Mouse (Mus musculus) MEL (cell line): ENCODE data around the gene Ccdc57. TPM values are rescaled to one million over a fixed set of nuclear protein-coding genes. Genes with fewer than 3 reads are reported as not detected.

ENCODE experiments used
- DNase-seq: peaks from one replicate; pipeline ENCODE4 v3.0.0; 2011; ENCODE audit warnings: low read depth, low spot score
- H3K27ac ChIP-seq: 2 replicates; pipeline ENCODE4 v1.5.1; 2012; ENCODE audit warnings: low read depth, mild to moderate bottlenecking, control low read depth, low read length, moderate library complexity; ENCODE audit not compliant: control insufficient read depth
- H3K27me3 ChIP-seq, 2 experiments: fragments of 150-350 bp in 1 of 2; sonication (generic) in 1 of 2; 2 replicates each; pipeline ENCODE4 v1.6.1; 2012; ENCODE audit warnings: low read length in 2 of 2, mild to moderate bottlenecking in 2 of 2, improper control_type of control experiment in 1 of 2, moderate library complexity in 1 of 2; ENCODE audit not compliant: insufficient read depth in 2 of 2, control insufficient read depth in 1 of 2
- H3K36me3 ChIP-seq, 2 experiments: 2 replicates each; pipeline ENCODE4 v1.6.1; 2012 to 2014; ENCODE audit warnings: low read length in 2 of 2, improper control_type of control experiment in 1 of 2, inconsistent platforms in 1 of 2, mild to moderate bottlenecking in 1 of 2; ENCODE audit not compliant: insufficient read depth in 2 of 2, control insufficient read depth in 1 of 2
- H3K4me1 ChIP-seq, 2 experiments: fragments of 150-350 bp in 1 of 2; sonication (generic) in 1 of 2; 2 replicates each; pipeline ENCODE4 v1.6.1; 2012; ENCODE audit warnings: low read length in 2 of 2, improper control_type of control experiment in 1 of 2, mild to moderate bottlenecking in 1 of 2; ENCODE audit not compliant: insufficient read depth in 2 of 2, control insufficient read depth in 1 of 2
- H3K4me3 ChIP-seq, 2 experiments: fragments of 150-350 bp in 1 of 2; sonication (generic) in 1 of 2; 2 replicates each; pipeline ENCODE4 v1.5.1; 2012; ENCODE audit warnings: low read depth in 2 of 2, low read length in 2 of 2, mild to moderate bottlenecking in 2 of 2, moderate library complexity in 2 of 2, control low read depth in 1 of 2, improper control_type of control experiment in 1 of 2; ENCODE audit not compliant: control insufficient read depth in 1 of 2, insufficient read depth in 1 of 2
- H3K79me2 ChIP-seq: 2 replicates; pipeline ENCODE4 v1.6.1; 2012; ENCODE audit warnings: mild to moderate bottlenecking, low read length, moderate library complexity; ENCODE audit not compliant: control insufficient read depth, poor library complexity, insufficient read depth
- H3K9ac ChIP-seq: 2 replicates; pipeline ENCODE4 v1.6.1; 2012; ENCODE audit warnings: low read depth, mild to moderate bottlenecking, control low read depth, low read length, moderate library complexity; ENCODE audit not compliant: control insufficient read depth, poor library complexity, severe bottlenecking
- H3K9me3 ChIP-seq: fragments of 150-350 bp; sonication (generic); replicated peaks from 2 replicates; pipeline ENCODE4 v1.6.1; 2012; ENCODE audit warnings: mild to moderate bottlenecking, low read length, improper control_type of control experiment, moderate library complexity; ENCODE audit not compliant: insufficient read depth
- BHLHE40 ChIP-seq: IDR thresholded peaks from 2 replicates; pipeline ENCODE4 v1.6.1; 2012; ENCODE audit warnings: low read depth, mild to moderate bottlenecking, inconsistent platforms, low read length, improper control_type of control experiment, borderline replicate concordance
- CHD1 ChIP-seq: IDR thresholded peaks from 2 replicates; pipeline ENCODE4 v1.6.1; 2012; ENCODE audit warnings: low read depth, mild to moderate bottlenecking, inconsistent platforms, low read length, improper control_type of control experiment
- CHD2 ChIP-seq: IDR thresholded peaks from 2 replicates; pipeline ENCODE4 v1.6.1; 2011; ENCODE audit warnings: low read length, improper control_type of control experiment
- CTCF ChIP-seq, 3 experiments: IDR thresholded peaks in 2 of 3; conservative IDR thresholded peaks in 1 of 3; 2 replicates each; pipeline ENCODE4 v1.5.1; 2011 to 2012; ENCODE audit warnings: low read length in 3 of 3, low read depth in 2 of 3, mild to moderate bottlenecking in 2 of 3, improper control_type of control experiment in 1 of 3, inconsistent platforms in 1 of 3, mixed read lengths in 1 of 3, moderate library complexity in 1 of 3; ENCODE audit not compliant: control insufficient read depth in 1 of 3, insufficient read depth in 1 of 3, poor library complexity in 1 of 3, severe bottlenecking in 1 of 3
- EP300 ChIP-seq, 2 experiments: IDR thresholded peaks; 2 replicates each; pipeline ENCODE4 v1.6.1; 2011; ENCODE audit warnings: improper control_type of control experiment in 2 of 2, low read length in 2 of 2, low read depth in 1 of 2, mild to moderate bottlenecking in 1 of 2
- ETS1 ChIP-seq: IDR thresholded peaks from 2 replicates; pipeline ENCODE4 v1.6.1; 2012; ENCODE audit warnings: low read depth, mild to moderate bottlenecking, inconsistent platforms, low read length, improper control_type of control experiment, moderate library complexity
- GATA1 ChIP-seq: IDR thresholded peaks from 2 replicates; pipeline ENCODE4 v1.6.1; 2011; ENCODE audit warnings: low read depth, low read length, improper control_type of control experiment
- HCFC1 ChIP-seq: IDR thresholded peaks from 2 replicates; pipeline ENCODE4 v1.6.1; 2012; ENCODE audit warnings: low read depth, mild to moderate bottlenecking, inconsistent platforms, low read length, improper control_type of control experiment, moderate library complexity
- JUND ChIP-seq: IDR thresholded peaks from 2 replicates; pipeline ENCODE4 v1.6.1; 2011; ENCODE audit warnings: low read depth, mild to moderate bottlenecking, improper control_type of control experiment, low read length
- MAZ ChIP-seq: IDR thresholded peaks from 2 replicates; pipeline ENCODE4 v1.6.1; 2012; ENCODE audit warnings: low read depth, mild to moderate bottlenecking, inconsistent platforms, low read length, improper control_type of control experiment
- MEF2A ChIP-seq: IDR thresholded peaks from 2 replicates; pipeline ENCODE4 v1.6.1; 2014; ENCODE audit warnings: low read depth, mild to moderate bottlenecking, inconsistent platforms, low read length, improper control_type of control experiment; ENCODE audit not compliant: poor library complexity, insufficient replicate concordance, severe bottlenecking; ENCODE audit errors: extremely low read depth
- MXI1 ChIP-seq: IDR thresholded peaks from 2 replicates; pipeline ENCODE4 v1.6.1; 2011; ENCODE audit warnings: mild to moderate bottlenecking, low read depth, low read length, improper control_type of control experiment
- MYC ChIP-seq: IDR thresholded peaks from 2 replicates; pipeline ENCODE4 v1.6.1; 2011; ENCODE audit warnings: low read depth, mild to moderate bottlenecking, low read length, improper control_type of control experiment, moderate library complexity
- NELFE ChIP-seq: IDR thresholded peaks from 2 replicates; pipeline ENCODE4 v1.6.1; 2011; ENCODE audit warnings: low read depth, low read length, improper control_type of control experiment
- NRF1 ChIP-seq: IDR thresholded peaks from 2 replicates; pipeline ENCODE4 v1.6.1; 2014; ENCODE audit warnings: low read depth, mild to moderate bottlenecking, inconsistent platforms, low read length, improper control_type of control experiment, moderate library complexity; ENCODE audit not compliant: poor library complexity, insufficient read depth, severe bottlenecking
- POLR2AphosphoS2 ChIP-seq: IDR thresholded peaks from 2 replicates; pipeline ENCODE4 v1.6.1; 2011; ENCODE audit warnings: low read length, improper control_type of control experiment
- POLR2AphosphoS5 ChIP-seq: IDR thresholded peaks from 2 replicates; pipeline ENCODE4 v1.6.1; 2012; ENCODE audit warnings: low read depth, borderline replicate concordance, mild to moderate bottlenecking, inconsistent platforms, low read length, moderate library complexity, mixed read lengths
- SIN3A ChIP-seq: IDR thresholded peaks from 2 replicates; pipeline ENCODE4 v1.6.1; 2012; ENCODE audit warnings: low read length, improper control_type of control experiment, inconsistent platforms
- SMC3 ChIP-seq: IDR thresholded peaks from 2 replicates; pipeline ENCODE4 v1.6.1; 2011; ENCODE audit warnings: low read depth, low read length, improper control_type of control experiment
- TAL1 ChIP-seq: IDR thresholded peaks from 2 replicates; pipeline ENCODE4 v1.6.1; 2012; ENCODE audit warnings: mild to moderate bottlenecking, inconsistent platforms, low read length, moderate library complexity, mixed read lengths
- TBP ChIP-seq: IDR thresholded peaks from 2 replicates; pipeline ENCODE4 v1.8.0; 2011; ENCODE audit warnings: low read depth, low read length, improper control_type of control experiment
- TCF12 ChIP-seq: IDR thresholded peaks from 2 replicates; pipeline ENCODE4 v1.6.1; 2014; ENCODE audit warnings: low read depth, mild to moderate bottlenecking, inconsistent platforms, low read length, improper control_type of control experiment, moderate library complexity
- UBTF ChIP-seq: IDR thresholded peaks from 2 replicates; pipeline ENCODE4 v1.6.1; 2012; ENCODE audit warnings: low read depth, mild to moderate bottlenecking, inconsistent platforms, low read length, improper control_type of control experiment, moderate library complexity, borderline replicate concordance; ENCODE audit not compliant: insufficient read depth
- USF1 ChIP-seq: IDR thresholded peaks from 2 replicates; pipeline ENCODE4 v1.6.1; 2014; ENCODE audit warnings: low read depth, mild to moderate bottlenecking, inconsistent platforms, low read length, improper control_type of control experiment, moderate library complexity
- USF2 ChIP-seq, 2 experiments: IDR thresholded peaks; 2 replicates each; pipeline ENCODE4 v1.6.1; 2011 to 2012; ENCODE audit warnings: improper control_type of control experiment in 2 of 2, low read length in 2 of 2, borderline replicate concordance in 1 of 2, inconsistent platforms in 1 of 2, low read depth in 1 of 2, mild to moderate bottlenecking in 1 of 2; ENCODE audit not compliant: insufficient read depth in 1 of 2
- ZKSCAN1 ChIP-seq: IDR thresholded peaks from 2 replicates; pipeline ENCODE4 v1.6.1; 2012; ENCODE audit warnings: low read depth, mild to moderate bottlenecking, inconsistent platforms, low read length, improper control_type of control experiment, moderate library complexity
- ZMIZ1 ChIP-seq: IDR thresholded peaks from 2 replicates; pipeline ENCODE4 v1.6.1; 2012; ENCODE audit warnings: low read depth, mild to moderate bottlenecking, inconsistent platforms, low read length, improper control_type of control experiment, moderate library complexity
- ZNF384 ChIP-seq: IDR thresholded peaks from 2 replicates; pipeline ENCODE4 v1.6.1; 2012; ENCODE audit warnings: low read depth, mild to moderate bottlenecking, inconsistent platforms, low read length, improper control_type of control experiment
- polyA plus RNA-seq, 2 experiments: library from polyadenylated mRNA; stranded (reverse) in 1 of 2; unstranded in 1 of 2; fragments of >175 nt in 1 of 2; fragments of >200 nt in 1 of 2; gene quantifications; 2 replicates each; pipeline versions ENCODE4 v1.2.1 to v1.2.4; 2012; ENCODE audit warnings: low replicate concordance in 2 of 2, low read depth in 1 of 2; ENCODE audit not compliant: insufficient read length in 2 of 2, insufficient read depth in 1 of 2, missing spikeins in 1 of 2
- total RNA-seq: library from RNA; depleted of rRNA; stranded (reverse); fragments of 300-350 nt; gene quantifications from 2 replicates; pipeline ENCODE4 v1.2.3, GENCODE M21; 2012

Gene Ccdc57
- total and polyA plus RNA-seq, 3 experiments, result 5.3 to 7.4 TPM; not detected in 1

- DNase-seq, result no peak
- H3K27ac ChIP-seq, result peak overlapping the region; percentile 96
- peak overlapping the region; percentile 38 to 87 for H3K4me3 ChIP-seq
- H3K36me3 ChIP-seq, result peaks cover 0 to 17% of the 10 kb centered on the region in 2 experiments; a peak in 3 of 4 replicates
- no peaks in the 10 kb centered on the region for H3K27me3 ChIP-seq
- peaks cover 8 to 19% of the 10 kb centered on the region in 2 experiments for H3K4me1 ChIP-seq
- TF ChIP-seq TAL1 (no peak), CHD1 (no peak), ETS1 (0 out of 2 replicates have a peak, but pooled peaks have one; percentile 35), SIN3A (no peak; the same call in none of the 2 replicates), JUND (no peak), POLR2AphosphoS2 (no peak), TBP (peak; percentile 99), CTCF (IDR thresholded peaks at IDR 0.05 in 2 of 3, conservative IDR thresholded peaks at IDR 0.05 in 1 of 3; ENCODE audit: control insufficient read depth in 1 of 3, insufficient read depth in 1 of 3, low read depth in 2 of 3, low read length in 3 of 3, poor library complexity in 1 of 3, severe bottlenecking in 1 of 3) (no peak), HCFC1 (no peak), MEF2A (peak; percentile 85; the same call in 1 of the 2 replicates), USF1 (no peak), SMC3 (peak; percentile 30), MXI1 (peak; percentile 64), MYC (0 out of 2 replicates have a peak, but pooled peaks have one; percentile 5)
- H3K79me2 ChIP-seq, result peaks cover 20% of the 10 kb centered on the region
- peak overlapping the region; percentile 83 for H3K9ac ChIP-seq
- H3K9me3 ChIP-seq, result no peaks in the 10 kb centered on the region
These were observed 136.1 kb downstream of the Ccdc57 start for GRCm38 (mm10) chr11:120796614-120796946.

GRCm38 (mm10) chr11:120795756-120796613 lies 136.7 kb downstream of the Ccdc57 start, which contains the start of gene Dus1l:
Gene Dus1l (minus strand): TSS chr11:120796403.
- Histone ChIP-seq H3K27me3 (no peaks in the 10 kb centered on the region), H3K4me1 (peaks cover 8 to 19% of the 10 kb centered on the region in 2 experiments), H3K27ac (peak within 1 kb of the TSS; percentile 96), H3K9me3 (no peaks in the 10 kb centered on the region), H3K36me3 (peaks cover 0 to 17% of the 10 kb centered on the region in 2 experiments; a peak in 3 of 4 replicates), H3K9ac (peak within 1 kb of the TSS; percentile 90), H3K4me3 (peak within 1 kb of the TSS; percentile 58 to 87), H3K79me2 (peaks cover 20% of the 10 kb centered on the region)
- DNase-seq, result peak; percentile 99
- TF ChIP-seq ZKSCAN1 (no peak), EP300 (IDR thresholded peaks at IDR 0.05; ENCODE audit: low read depth in 1 of 2, low read length in 2 of 2) (peak in 1 of 2 experiments; percentile 60; a peak in 1 of 4 replicates), UBTF (0 out of 2 replicates have a peak, but pooled peaks have one; percentile 53), NRF1 (peak; percentile 95), CHD1 (0 out of 2 replicates have a peak, but pooled peaks have one; percentile 30), USF2 (IDR thresholded peaks at IDR 0.05; ENCODE audit: borderline replicate concordance in 1 of 2, insufficient read depth in 1 of 2, low read depth in 1 of 2, low read length in 2 of 2) (no peak), MYC (peak; percentile 89), ZMIZ1 (peak; percentile 96), TCF12 (peak; percentile 88), TBP (no peak), CHD2 (no peak), POLR2AphosphoS5 (no peak), BHLHE40 (no peak), MAZ (peak; percentile 74; the same call in 1 of the 2 replicates), MEF2A (no peak), GATA1 (no peak; the same call in 1 of the 2 replicates), NELFE (peak; percentile 99), ZNF384 (no peak)
